Mouse (Mus musculus) gastrocnemius, adult 8-10 months (tissue): ENCODE results near the gene Olfr651. TPM values are rescaled to one million over a fixed set of nuclear protein-coding genes. Genes with fewer than 3 reads are reported as not detected.
"Not testable (repeated sequence)": the region's sequence is repeated elsewhere in the genome, so short reads cannot be mapped to it uniquely, and the experiment has no call there.

Source experiments
- DNase-seq, 2 experiments: peaks; one replicate each; pipeline ENCODE4 v3.0.0; 2022; ENCODE audit warnings: low spot score in 2 of 2
- total RNA-seq, 4 experiments: library from RNA; stranded (reverse); gene quantifications; 2 replicates each; pipeline ENCODE4 v1.2.4; 2022

The Olfr651 gene
- not detected for total RNA-seq

DNA sequence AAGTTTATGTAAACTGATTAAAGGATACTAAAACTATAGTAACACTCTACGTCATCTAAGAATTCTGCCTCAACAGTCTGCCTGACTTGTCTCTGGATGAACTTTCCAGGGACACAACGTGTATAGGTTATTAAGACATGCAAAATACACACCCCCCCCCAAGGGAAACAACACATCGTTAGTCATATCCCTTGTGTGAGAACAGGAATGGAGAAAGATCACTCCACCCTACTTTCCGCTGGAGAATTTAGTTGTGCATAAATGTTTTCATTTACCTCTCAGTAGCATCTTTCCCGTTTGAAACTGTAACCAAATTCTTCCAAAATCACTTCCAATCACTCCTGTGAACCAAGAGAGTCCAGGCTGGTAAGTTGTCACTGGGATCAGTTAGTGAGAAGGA is at the start of gene Olfr651:
Gene Olfr651, plus strand, starts transcription at position 301 of the 400 bp plus-strand sequence.
- no peak for DNase-seq

DNA sequence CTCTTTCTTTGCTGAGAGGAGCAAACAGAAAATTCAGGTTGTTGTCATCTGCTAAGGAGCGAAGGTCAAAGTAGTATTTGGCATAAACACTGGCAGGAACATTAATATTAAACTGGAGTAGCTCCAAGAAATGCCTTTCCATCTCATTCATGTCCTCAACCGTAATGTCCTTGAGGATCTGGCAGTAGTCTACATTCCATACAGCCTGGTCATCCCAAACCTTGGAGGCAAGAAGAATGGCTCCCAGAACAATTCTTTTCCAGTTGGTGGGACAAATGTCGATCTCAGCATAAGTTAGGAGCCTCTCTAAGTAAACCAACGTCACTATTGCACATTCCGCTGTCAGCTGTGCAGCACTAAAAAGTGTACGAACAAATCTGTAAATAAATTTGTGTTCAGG is 48.7 kb upstream of the Olfr651 start:
- not testable (repeated sequence) for DNase-seq

DNA sequence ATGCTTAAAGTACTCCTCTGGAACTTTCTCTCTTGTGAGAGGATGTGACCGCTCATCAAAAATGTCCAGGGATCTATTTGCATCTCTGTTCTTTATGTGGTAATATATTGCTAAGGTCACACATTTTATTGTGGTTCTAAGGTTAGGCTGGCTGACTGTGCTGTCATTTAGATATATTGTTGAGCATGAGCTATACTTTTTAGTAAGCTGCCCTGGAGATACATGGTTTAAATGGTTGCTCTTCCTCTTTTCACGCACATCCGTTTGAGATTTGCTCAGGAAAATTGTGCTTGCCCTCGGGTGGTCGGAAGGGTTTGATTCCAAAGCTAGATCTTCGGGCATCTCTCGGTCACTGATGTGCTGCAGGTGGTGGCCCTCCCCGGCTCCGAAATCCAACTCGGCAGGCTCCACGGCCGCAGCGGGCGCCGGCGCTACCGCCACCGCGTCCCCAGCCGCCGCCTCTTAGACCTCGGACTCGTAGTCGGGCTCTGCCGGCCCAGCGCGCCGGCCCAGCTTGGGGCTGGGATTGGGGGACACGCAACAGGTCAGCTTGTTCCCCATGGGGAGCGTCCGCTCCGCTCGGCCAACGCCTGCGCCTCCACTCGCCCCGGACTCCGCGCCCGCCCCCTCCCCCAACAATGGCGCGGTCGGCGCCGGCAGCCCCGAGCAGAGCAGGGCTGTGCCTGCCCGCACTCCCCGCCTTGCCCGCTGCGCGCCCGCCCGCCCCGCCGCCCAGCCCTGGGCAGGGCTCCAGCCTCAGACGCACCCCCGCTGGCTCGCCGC is 48.2 kb upstream of the Olfr651 start:
- no peak for DNase-seq

DNA sequence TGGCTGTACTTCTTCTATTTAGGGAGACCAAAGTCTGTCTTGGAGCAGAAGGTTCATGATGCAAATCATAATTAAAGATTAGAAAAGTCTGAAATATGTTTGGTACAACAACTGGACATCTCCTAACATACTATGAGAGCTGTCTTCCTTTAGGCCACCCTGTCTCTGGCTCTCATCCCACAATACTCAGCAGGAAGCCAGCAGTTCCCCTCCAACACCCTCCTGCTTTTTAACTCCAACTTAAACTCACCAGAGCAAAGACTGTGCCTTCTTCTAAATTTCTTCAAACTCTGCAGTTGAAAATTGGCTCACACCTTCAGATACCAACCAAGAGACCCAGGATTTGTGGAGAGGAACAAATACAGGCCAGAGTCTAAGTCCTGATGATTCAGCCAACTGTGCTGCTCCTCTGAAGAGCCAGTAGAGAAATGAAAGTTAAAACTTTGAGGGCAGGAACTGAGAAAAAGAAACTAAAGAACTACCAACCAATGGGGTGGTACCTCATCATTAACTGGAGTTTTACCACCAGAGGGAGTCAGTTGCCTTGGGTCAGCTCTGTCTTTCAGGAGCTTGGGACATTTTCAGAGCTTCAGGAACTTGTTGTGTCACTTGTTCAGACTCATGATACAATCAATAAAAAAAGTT is 42.4 kb upstream of the Olfr651 start, which contains the start of gene Trim30d:
Gene Trim30d, minus strand, starts transcription at position 429 of the 645 bp plus-strand sequence.
- not testable (repeated sequence) for DNase-seq

DNA sequence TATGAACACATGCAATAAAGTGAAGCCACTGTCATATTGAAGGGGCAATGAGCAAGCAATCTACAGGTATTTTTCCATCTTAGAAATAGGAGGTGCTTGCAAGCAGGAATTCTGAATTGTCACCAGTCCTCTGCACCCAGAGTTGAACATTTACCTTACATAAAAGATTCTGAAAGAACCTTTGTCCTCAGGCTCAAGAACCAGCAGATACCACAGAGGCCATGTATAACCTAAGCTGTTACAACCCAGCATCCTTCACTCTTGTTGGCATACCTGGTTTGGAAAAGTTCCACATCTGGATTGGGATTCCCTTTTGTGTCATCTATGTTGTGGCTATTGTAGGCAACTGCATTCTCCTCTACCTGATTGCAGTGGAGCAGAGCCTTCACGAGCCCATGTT is 2.8 kb downstream of the Olfr651 start:
- DNase-seq, result no peak

DNA sequence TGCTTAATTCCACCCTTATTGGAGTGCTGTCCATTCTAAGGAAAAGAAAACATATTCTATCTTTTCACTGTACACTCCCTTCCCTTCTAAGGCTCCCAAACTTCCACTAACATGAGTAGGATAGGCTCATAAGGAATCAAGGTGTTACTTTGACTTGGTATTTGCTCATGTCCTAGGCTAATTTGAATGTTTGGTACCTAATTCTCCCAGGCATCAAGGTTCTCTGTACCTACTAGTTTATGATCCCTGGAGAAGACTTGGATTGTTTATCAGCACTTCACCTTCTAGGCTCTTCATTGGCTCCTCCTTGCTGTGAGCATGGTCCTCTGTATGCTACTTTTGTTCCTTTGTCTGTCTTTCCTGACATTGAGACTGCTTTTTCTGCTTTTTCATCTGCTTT is 10.7 kb downstream of the Olfr651 start, which contains the start of gene Olfr652:
Gene Olfr652, plus strand, starts transcription at position 301 of the 400 bp plus-strand sequence.
- no peak for DNase-seq

DNA sequence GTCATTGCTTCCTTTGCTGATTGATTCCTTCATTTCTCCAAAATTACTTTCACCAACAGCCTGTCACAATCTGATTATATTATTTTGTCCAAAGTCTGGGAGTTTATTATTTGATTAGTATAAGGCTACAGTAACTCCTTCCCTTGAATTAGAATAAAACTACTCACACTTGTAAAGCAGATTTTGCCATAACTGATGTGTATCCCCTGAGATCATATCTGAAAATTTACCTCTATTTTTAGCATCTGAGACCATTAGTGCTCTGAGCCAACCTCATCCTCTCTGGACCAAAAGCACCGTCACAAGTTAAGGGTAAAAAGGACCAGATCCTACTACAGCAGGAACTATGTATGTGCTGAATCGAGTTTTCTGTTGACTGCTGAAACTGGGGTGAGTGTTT is 27.1 kb downstream of the Olfr651 start, which contains the start of gene Olfr653:
Gene Olfr653, plus strand, starts transcription at position 301 of the 400 bp plus-strand sequence.
- DNase-seq, result no peak

DNA sequence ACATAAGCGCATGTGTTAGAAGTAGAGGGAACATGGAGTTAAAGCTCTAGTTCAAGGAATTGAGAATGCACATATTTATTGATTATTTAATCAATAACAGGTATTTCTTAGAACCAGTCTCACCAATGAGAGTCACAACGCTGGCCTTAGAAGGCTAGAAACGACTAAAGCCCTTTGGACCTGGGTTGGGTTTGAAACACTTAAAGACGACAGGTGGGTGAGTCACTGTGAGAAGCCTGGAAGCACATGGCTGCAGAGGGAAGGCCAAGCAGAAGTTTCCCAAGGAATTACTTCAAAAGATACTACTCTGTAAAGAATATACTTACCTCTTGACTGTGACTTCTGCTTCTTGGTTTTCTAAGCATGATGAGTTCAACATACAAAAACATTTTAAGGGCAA is 30.9 kb downstream of the Olfr651 start:
- DNase-seq, result no peak

DNA sequence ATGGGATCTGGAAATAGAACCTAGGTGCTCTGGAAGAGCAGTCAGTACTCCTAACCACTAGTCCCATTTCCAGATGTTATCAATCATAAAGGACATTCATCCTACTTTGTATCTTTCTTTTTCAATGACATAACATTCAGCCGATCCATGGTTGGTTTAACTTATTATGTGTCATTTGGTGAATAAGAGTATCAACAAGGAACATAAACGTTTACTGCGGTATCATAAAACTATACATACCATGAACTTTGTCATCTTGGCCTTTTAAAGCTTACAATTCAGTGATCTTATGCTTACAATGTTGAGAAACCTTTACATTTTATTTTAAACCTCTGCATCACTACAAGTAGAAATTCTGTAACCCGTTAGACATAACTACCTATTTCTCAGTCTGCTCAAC is 31.5 kb downstream of the Olfr651 start:
- DNase-seq, result no peak

DNA sequence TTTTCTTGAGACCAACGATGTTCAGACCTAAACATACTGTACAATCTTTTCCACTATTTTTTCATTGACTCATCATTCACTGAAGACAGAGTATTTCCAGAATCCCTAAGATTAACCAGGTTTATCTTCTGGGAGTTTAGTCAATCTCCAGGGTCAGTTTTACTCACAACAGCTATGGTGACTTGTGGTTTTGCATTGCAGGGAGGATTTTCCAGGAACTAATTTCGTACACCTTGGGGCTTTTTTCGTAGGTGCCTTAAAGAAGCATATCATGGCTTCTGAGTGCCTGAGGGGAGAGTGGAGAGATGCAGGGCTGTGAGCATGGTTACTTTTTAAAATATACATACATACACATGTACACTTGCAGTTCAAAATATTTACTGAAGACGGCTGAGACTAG is 36.8 kb downstream of the Olfr651 start, which contains the start of gene Olfr654:
Gene Olfr654, plus strand, starts transcription at position 301 of the 400 bp plus-strand sequence.
- DNase-seq, result no peak

DNA sequence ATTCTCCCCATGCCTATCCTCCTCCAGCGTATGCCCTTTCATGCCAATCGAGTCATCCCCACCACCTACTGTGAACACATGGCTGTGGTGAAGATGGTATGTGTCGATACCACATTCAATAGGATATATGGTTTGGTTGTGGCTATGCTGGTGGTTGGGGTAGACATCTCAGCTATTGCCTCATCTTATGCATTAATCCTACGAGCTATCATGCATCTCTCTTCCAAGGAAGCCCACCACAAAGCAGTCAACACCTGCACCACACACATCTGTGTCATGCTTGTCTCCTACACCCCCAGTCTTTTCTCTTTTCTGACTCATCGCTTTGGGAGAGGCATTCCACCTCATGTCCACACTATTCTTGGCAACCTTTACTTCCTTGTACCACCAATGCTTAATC is 38.3 kb downstream of the Olfr651 start:
- no peak for DNase-seq

DNA sequence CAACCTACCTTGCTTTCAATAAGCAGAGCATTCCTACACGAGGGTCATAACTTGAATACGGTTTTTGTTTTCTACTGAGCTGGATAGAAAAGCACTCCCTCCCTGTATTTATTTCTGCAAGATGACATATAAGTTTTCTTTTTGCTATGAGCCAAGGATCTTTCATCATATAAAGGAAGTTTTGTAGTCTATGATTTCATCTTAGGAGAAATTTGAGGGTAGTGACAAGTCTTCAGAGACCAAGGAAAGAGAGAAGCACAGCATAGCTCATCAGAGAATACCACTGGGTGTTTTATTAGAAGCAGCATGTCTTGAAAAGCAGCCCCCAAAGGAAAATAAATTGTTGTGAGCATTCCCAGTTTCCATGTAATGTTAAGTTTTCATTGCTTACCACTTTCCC is 51.7 kb downstream of the Olfr651 start, which contains the start of gene Olfr655:
Gene Olfr655, minus strand, starts transcription at position 101 of the 400 bp plus-strand sequence.
- no peak for DNase-seq

DNA sequence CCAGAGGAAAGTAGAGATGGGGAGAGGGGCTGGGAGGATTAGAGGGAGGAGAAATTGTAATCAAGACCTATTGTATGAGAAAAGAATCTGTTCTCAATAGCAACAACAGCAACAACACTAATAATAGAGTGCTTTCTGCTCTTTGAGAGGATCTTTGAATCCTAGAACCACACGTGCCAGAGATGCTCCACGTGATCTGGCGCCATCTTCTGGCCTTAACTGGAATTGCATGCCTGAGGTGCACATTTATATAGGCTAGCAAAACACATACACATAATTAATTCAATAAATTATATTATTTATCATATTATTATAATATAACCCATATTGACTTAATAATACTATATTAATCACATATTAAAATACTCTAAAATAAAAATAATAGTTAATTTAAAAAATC is 53.2 kb downstream of the Olfr651 start:
- DNase-seq, result no peak

Other genes starting within 250 kb of the Olfr651 start
- 1 to 10 TPM; 2.1 to 2.6 (median 2.3) TPM for gene Trim12a, start 234.7 kb upstream of the Olfr651 start, total RNA-seq
- not detected for gene Trim34b, start 220.7 kb upstream of the Olfr651 start, total RNA-seq
- gene Trim12c, start 196.8 kb upstream of the Olfr651 start, total RNA-seq, result 1 to 10 TPM; 2.3 to 3.1 (median 2.6) TPM
- gene Trim30b, start 180.2 kb upstream of the Olfr651 start, total RNA-seq, result not detected
- gene Trim30c, start 149.3 kb upstream of the Olfr651 start, total RNA-seq, result not detected
- under 1 TPM; 0.53 to 0.96 (median 0.82) TPM for gene Trim30a, start 84.9 kb upstream of the Olfr651 start, total RNA-seq
- under 1 TPM; 0.24 to 0.43 (median 0.39) TPM for gene Trim30d, start 42.3 kb upstream of the Olfr651 start, total RNA-seq
- gene Olfr652, start 10.8 kb downstream of the Olfr651 start, total RNA-seq, result not detected
- not detected for gene Olfr653, start 27.2 kb downstream of the Olfr651 start, total RNA-seq
- gene Olfr654, start 36.9 kb downstream of the Olfr651 start, total RNA-seq, result not detected
- not detected for gene Olfr655, start 51.6 kb downstream of the Olfr651 start, total RNA-seq
- not detected for gene Olfr656, start 63.8 kb downstream of the Olfr651 start, total RNA-seq
- gene Olfr657, start 74.7 kb downstream of the Olfr651 start, total RNA-seq, result not detected
- gene Olfr658, start 97.2 kb downstream of the Olfr651 start, total RNA-seq, result not detected
- gene Olfr659, start 116.6 kb downstream of the Olfr651 start, total RNA-seq, result not detected
- gene Olfr661, start 136.4 kb downstream of the Olfr651 start, total RNA-seq, result not detected
- gene Usp17le, start 227.3 kb downstream of the Olfr651 start, total RNA-seq, result not detected